Mouse (Mus musculus) kidney, adult 2 months (tissue): ENCODE measurements around the gene Pom121l2. TPM values are rescaled to one million over a fixed set of nuclear protein-coding genes. Genes with fewer than 3 reads are reported as not detected.

ENCODE experiments used
- DNase-seq: peaks from one replicate; pipeline ENCODE4 v3.0.0; 2021
- H3K27ac ChIP-seq: fragments of 200-500 bp; 2 replicates; pipeline ENCODE4 v1.5.1; 2012; ENCODE audit warnings: low read depth, low read length, control low read depth, inconsistent platforms; ENCODE audit not compliant: insufficient read depth
- H3K27me3 ChIP-seq: fragments of 200-500 bp; replicated peaks from 2 replicates; pipeline ENCODE4 v1.6.1; 2012; ENCODE audit warnings: mild to moderate bottlenecking, moderate library complexity, low read length, inconsistent platforms; ENCODE audit not compliant: control insufficient read depth, insufficient read depth
- H3K36me3 ChIP-seq: fragments of 200-500 bp; 2 replicates; pipeline ENCODE4 v1.6.1; 2012; ENCODE audit warnings: mild to moderate bottlenecking, moderate library complexity, low read length, inconsistent platforms; ENCODE audit not compliant: control insufficient read depth, insufficient read depth
- H3K4me1 ChIP-seq: fragments of 200-500 bp; 2 replicates; pipeline ENCODE4 v1.6.1; 2011; ENCODE audit warnings: low read length; ENCODE audit not compliant: control insufficient read depth, insufficient read depth
- H3K4me3 ChIP-seq: fragments of 200-500 bp; 2 replicates; pipeline ENCODE4 v1.5.1; 2011; ENCODE audit warnings: mild to moderate bottlenecking, low read depth, low read length, control low read depth; ENCODE audit not compliant: insufficient read depth
- CTCF ChIP-seq: fragments of 200-500 bp; conservative IDR thresholded peaks from 2 replicates; pipeline ENCODE4 v1.5.1; 2011; ENCODE audit warnings: low read depth, mild to moderate bottlenecking, control low read depth, low read length, moderate library complexity, mixed read lengths; ENCODE audit not compliant: insufficient read depth, insufficient read length
- POLR2A ChIP-seq: fragments of 200-500 bp; IDR thresholded peaks from one replicate; pipeline ENCODE4 v1.6.1; 2011; ENCODE audit warnings: low read depth, low read length, control low read depth
- WGBS: fragments of 180-500 bp; shearing (Covaris S2); methylation state at CpG from one replicate; pipeline ENCODE4 v1.1.7; 2018; 5-methylcytosine and 5-hydroxymethylcytosine counted together
- polyA plus RNA-seq: library from polyadenylated mRNA; depleted of rRNA; stranded (reverse); fragments of >200 nt; gene quantifications from 2 replicates; pipeline ENCODE4 v1.2.3, GENCODE M21; 2012

The Pom121l2 gene
- polyA plus RNA-seq, 1 experiment, result 0.06 TPM

- peaks cover 3% of the 10 kb centered on the region; the same call in 1 of the 2 replicates for H3K27me3 ChIP-seq
- H3K4me3 ChIP-seq, result no peak overlapping the region
- H3K36me3 ChIP-seq, result no peaks in the 10 kb centered on the region
- H3K4me1 ChIP-seq, result no peaks in the 10 kb centered on the region
- no peak overlapping the region for H3K27ac ChIP-seq
- no peak for TF ChIP-seq POLR2A
- no peak for TF ChIP-seq CTCF
- peak; percentile 78 for DNase-seq
- 7% methylated on average over 8 of the region's 8 CpGs for WGBS
Observed at GRCm38 (mm10) chr13:22020901-22021339, 39.9 kb downstream of the Pom121l2 start.

GRCm38 (mm10) chr13:22021581-22021980 lies 40.6 kb downstream of the Pom121l2 start:
- H3K4me3 ChIP-seq, result peak overlapping the region; percentile 39
- TF ChIP-seq CTCF (no peak), POLR2A (no peak)
- H3K36me3 ChIP-seq, result no peaks in the 10 kb centered on the region
- H3K27ac ChIP-seq, result no peak overlapping the region
- H3K27me3 ChIP-seq, result peaks cover 3% of the 10 kb centered on the region; the same call in 1 of the 2 replicates
- DNase-seq, result peak; percentile 33
- H3K4me1 ChIP-seq, result no peaks in the 10 kb centered on the region
- WGBS, result 4% methylated on average over 11 of the region's 11 CpGs

- 9% methylated on average over 9 of the region's 9 CpGs for WGBS
- Histone ChIP-seq H3K4me1 (no peaks in the 10 kb centered on the region), H3K27ac (no peak overlapping the region), H3K36me3 (no peaks in the 10 kb centered on the region), H3K27me3 (peaks cover 3% of the 10 kb centered on the region; the same call in 1 of the 2 replicates), H3K4me3 (peak overlapping the region; percentile 39; the same call in 1 of the 2 replicates)
- no peak for TF ChIP-seq CTCF
- TF ChIP-seq POLR2A, result no peak
- peak; percentile 89 for DNase-seq
Observed at GRCm38 (mm10) chr13:22022241-22022640, 41.2 kb downstream of the Pom121l2 start.

GRCm38 (mm10) chr13:22026058-22027031 lies 45.4 kb downstream of the Pom121l2 start:
- WGBS, result 12% methylated on average over 35 of the region's 35 CpGs
- Histone ChIP-seq H3K4me1 (no peaks in the 10 kb centered on the region), H3K27ac (no peak overlapping the region), H3K36me3 (no peaks in the 10 kb centered on the region), H3K4me3 (peak overlapping the region; percentile 11), H3K27me3 (no peaks in the 10 kb centered on the region)
- no peak for TF ChIP-seq POLR2A
- TF ChIP-seq CTCF, result no peak
- DNase-seq, result peak; percentile 85

GRCm38 (mm10) chr13:22028673-22029460 lies 47.9 kb downstream of the Pom121l2 start:
- WGBS, result 4% methylated on average over 40 of the region's 40 CpGs
- Histone ChIP-seq H3K27me3 (no peaks in the 10 kb centered on the region), H3K4me3 (peak overlapping the region; percentile 51), H3K36me3 (no peaks in the 10 kb centered on the region), H3K27ac (no peak overlapping the region), H3K4me1 (no peaks in the 10 kb centered on the region; the same call in 1 of the 2 replicates)
- TF ChIP-seq POLR2A, result no peak
- TF ChIP-seq CTCF, result peak; percentile 98
- peak; percentile 97 for DNase-seq

GRCm38 (mm10) chr13:22029928-22030327 lies 48.9 kb downstream of the Pom121l2 start:
- 63% methylated on average over 8 of the region's 8 CpGs for WGBS
- Histone ChIP-seq H3K4me1 (no peaks in the 10 kb centered on the region; the same call in 1 of the 2 replicates), H3K27ac (no peak overlapping the region), H3K4me3 (no peak overlapping the region), H3K36me3 (no peaks in the 10 kb centered on the region), H3K27me3 (no peaks in the 10 kb centered on the region)
- no peak for TF ChIP-seq CTCF
- no peak for TF ChIP-seq POLR2A
- no peak for DNase-seq
